Mouse (Mus musculus) kidney, postnatal 4 days (tissue): ENCODE data around the gene Wasf2.

Experiments used
- DNase-seq, 2 experiments: peaks; one replicate each; pipeline ENCODE4 v3.0.0; 2021; ENCODE audit warnings: mixed read lengths in 2 of 2

Gene Wasf2

GRCm38 (mm10) chr4:133129931-133130889 lies at the start of gene Wasf2:
TSS of gene Wasf2 (plus strand) at chr4:133130505.
- peak; percentile 93 to 96 for DNase-seq

GRCm38 (mm10) chr4:133080862-133081261 lies 49.4 kb upstream of the Wasf2 start:
- no peak for DNase-seq

- peak; percentile 59 to 61 for DNase-seq
Observed at GRCm38 (mm10) chr4:133082216-133082773, 48.0 kb upstream of the Wasf2 start.

- DNase-seq = peak; percentile 84 to 90
Observed at GRCm38 (mm10) chr4:133083991-133084861, 46.1 kb upstream of the Wasf2 start.

- DNase-seq = peak; percentile 81 to 88
Observed at GRCm38 (mm10) chr4:133085011-133085782, 45.1 kb upstream of the Wasf2 start.

- peak; percentile 54 to 69 for DNase-seq
Observed at GRCm38 (mm10) chr4:133085783-133086342, 44.4 kb upstream of the Wasf2 start.

- peak in 1 of 2 experiments; percentile 24 for DNase-seq
Observed at GRCm38 (mm10) chr4:133087177-133087714, 43.1 kb upstream of the Wasf2 start.

- peak; percentile 72 to 81 for DNase-seq
Observed at GRCm38 (mm10) chr4:133087835-133088234, 42.5 kb upstream of the Wasf2 start.

GRCm38 (mm10) chr4:133089319-133089718 lies 41.0 kb upstream of the Wasf2 start:
- no peak for DNase-seq

GRCm38 (mm10) chr4:133089802-133090201 lies 40.5 kb upstream of the Wasf2 start:
- no peak for DNase-seq

- DNase-seq = peak in 1 of 2 experiments; percentile 39
Observed at GRCm38 (mm10) chr4:133090276-133090719, 40.0 kb upstream of the Wasf2 start.

- DNase-seq = peak; percentile 79 to 85
Observed at GRCm38 (mm10) chr4:133090720-133091458, 39.4 kb upstream of the Wasf2 start.

GRCm38 (mm10) chr4:133091459-133091785 lies 38.9 kb upstream of the Wasf2 start:
- DNase-seq = no peak

- peak; percentile 71 to 84 for DNase-seq
Observed at GRCm38 (mm10) chr4:133092453-133092901, 37.8 kb upstream of the Wasf2 start.

GRCm38 (mm10) chr4:133093056-133093455 lies 37.2 kb upstream of the Wasf2 start:
- no peak for DNase-seq

- peak; percentile 58 to 69 for DNase-seq
Observed at GRCm38 (mm10) chr4:133093481-133094033, 36.7 kb upstream of the Wasf2 start.

GRCm38 (mm10) chr4:133094255-133094654 lies 36.0 kb upstream of the Wasf2 start:
- DNase-seq = no peak

- DNase-seq = peak; percentile 84 to 92
Observed at GRCm38 (mm10) chr4:133094936-133095733, 35.2 kb upstream of the Wasf2 start.

GRCm38 (mm10) chr4:133095734-133096065 lies 34.6 kb upstream of the Wasf2 start:
- DNase-seq = peak in 1 of 2 experiments; percentile 48
